Mouse (Mus musculus) liver, embryonic 12.5 days (tissue): Measurements from ENCODE around the gene Mrps7. TPM values are rescaled to one million over a fixed set of nuclear protein-coding genes. Genes with fewer than 3 reads are reported as not detected.
A peak's percentile ranks its signal among the peaks of the same experiment; 100 is the strongest.

Source experiments
- ATAC-seq: fragments of 200-750 bp; cut with Nextera tagmentation; 2 replicates; pipeline ENCODE4 v1.8.0; 2017; ENCODE audit warnings: moderate number of reproducible peaks, mild to moderate bottlenecking, moderate library complexity
- H3K27ac ChIP-seq: fragments of 300-500 bp; sonication (generic); 2 replicates; pipeline ENCODE4 v1.5.1; 2016; ENCODE audit warnings: mild to moderate bottlenecking
- H3K27me3 ChIP-seq: fragments of 300-500 bp; sonication (generic); replicated peaks from 2 replicates; pipeline ENCODE4 v1.6.1; 2016; ENCODE audit warnings: mild to moderate bottlenecking, moderate library complexity
- H3K36me3 ChIP-seq: fragments of 300-500 bp; sonication (generic); 2 replicates; pipeline ENCODE4 v1.6.1; 2016; ENCODE audit warnings: mild to moderate bottlenecking, moderate library complexity
- H3K4me1 ChIP-seq: fragments of 300-500 bp; sonication (generic); 2 replicates; pipeline ENCODE4 v1.6.1; 2016
- H3K4me2 ChIP-seq: fragments of 300-500 bp; sonication (generic); 2 replicates; pipeline ENCODE4 v1.6.1; 2016; ENCODE audit warnings: mild to moderate bottlenecking, moderate library complexity
- H3K4me3 ChIP-seq: fragments of 300-500 bp; sonication (generic); 2 replicates; pipeline ENCODE4 v1.5.1; 2016; ENCODE audit warnings: mild to moderate bottlenecking, moderate library complexity
- H3K9ac ChIP-seq: fragments of 300-500 bp; sonication (generic); 2 replicates; pipeline ENCODE4 v1.6.1; 2016; ENCODE audit warnings: mild to moderate bottlenecking, moderate library complexity
- H3K9me3 ChIP-seq: fragments of 300-500 bp; sonication (generic); replicated peaks from 2 replicates; pipeline ENCODE4 v1.6.1; 2016; ENCODE audit warnings: mild to moderate bottlenecking, moderate library complexity
- WGBS: fragments of 180-500 bp; shearing (Covaris S2); methylation state at CpG from one replicate; pipeline ENCODE4 v1.1.7; 2016; ENCODE audit not compliant: insufficient replicate concordance; 5-methylcytosine and 5-hydroxymethylcytosine counted together
- polyA plus RNA-seq: library from polyadenylated mRNA; unstranded; fragments of >200 nt; fragmentation: Nextera tagmentation; extraction: Ambion mirVana; gene quantifications from 2 replicates; pipeline ENCODE4 v1.2.1, GENCODE M21; 2016

Gene Mrps7
- polyA plus RNA-seq, 1 experiment from 2014 or later, result 87.3 TPM

DNA sequence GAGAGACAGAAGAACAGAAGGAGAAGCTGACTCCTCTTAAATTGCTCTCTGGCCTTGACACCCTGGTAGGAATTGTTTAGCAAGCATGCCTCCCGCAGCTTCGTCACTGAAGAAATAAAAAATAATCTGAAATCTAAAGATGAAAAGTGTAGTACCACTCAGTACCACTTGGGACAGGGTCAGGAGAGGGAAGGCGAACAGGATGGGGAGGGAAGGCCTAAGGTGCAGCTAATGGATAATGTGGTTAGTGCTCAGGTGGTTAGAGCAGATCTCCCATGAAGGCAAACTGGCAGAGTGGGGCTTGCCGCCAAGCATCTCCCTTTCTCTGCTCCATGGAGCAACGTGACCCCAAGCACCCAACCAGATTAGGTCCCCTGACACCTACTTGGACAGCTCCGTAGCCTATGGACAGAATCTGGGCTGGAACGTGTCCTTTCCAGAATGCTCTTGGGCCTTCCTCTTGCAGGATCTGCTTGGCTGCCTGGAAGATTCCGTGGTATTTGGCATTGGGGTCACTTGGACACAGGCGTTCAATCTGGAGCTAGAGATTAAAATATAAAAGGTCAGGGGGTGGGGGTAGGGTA, 19.9 kb downstream of the Mrps7 start:
- no peak overlapping the region for H3K9ac ChIP-seq
- ATAC-seq, result no peak
- no peaks in the 10 kb centered on the region for H3K27me3 ChIP-seq
- H3K9me3 ChIP-seq, result no peaks in the 10 kb centered on the region
- WGBS, result 76% methylated on average over 9 of the region's 9 CpGs
- H3K36me3 ChIP-seq, result peaks cover 52% of the 10 kb centered on the region
- H3K4me3 ChIP-seq, result no peak overlapping the region
- H3K4me1 ChIP-seq, result peaks cover 20% of the 10 kb centered on the region
- H3K4me2 ChIP-seq, result no peak overlapping the region
- no peak overlapping the region for H3K27ac ChIP-seq

DNA sequence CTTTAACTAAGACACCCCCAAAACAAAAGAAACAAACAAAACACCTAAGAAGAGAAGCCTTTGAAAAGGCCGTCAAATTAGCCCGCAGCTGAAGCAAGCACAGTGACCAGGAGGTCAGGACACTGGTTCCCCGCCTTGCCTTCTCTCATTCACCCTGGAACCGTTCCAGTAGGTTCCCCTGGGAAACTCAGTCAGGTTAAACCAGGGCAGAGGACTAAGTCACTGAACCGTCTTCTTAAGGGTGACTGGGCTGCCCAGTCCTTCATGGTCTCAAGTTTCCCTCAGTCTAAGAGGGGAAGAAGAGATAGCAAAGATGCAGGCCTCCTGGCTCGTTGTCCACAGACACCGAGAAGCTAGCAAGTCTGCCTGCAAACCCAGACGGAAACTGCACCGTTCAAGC, 22.2 kb downstream of the Mrps7 start:
- ATAC-seq, result no peak
- Histone ChIP-seq H3K27me3 (no peaks in the 10 kb centered on the region), H3K36me3 (peaks cover 29% of the 10 kb centered on the region), H3K4me1 (peaks cover 26% of the 10 kb centered on the region), H3K27ac (no peak overlapping the region), H3K4me3 (no peak overlapping the region), H3K9ac (no peak overlapping the region), H3K4me2 (no peak overlapping the region), H3K9me3 (no peaks in the 10 kb centered on the region)
- WGBS, result 83% methylated on average over 9 of the region's 9 CpGs

DNA sequence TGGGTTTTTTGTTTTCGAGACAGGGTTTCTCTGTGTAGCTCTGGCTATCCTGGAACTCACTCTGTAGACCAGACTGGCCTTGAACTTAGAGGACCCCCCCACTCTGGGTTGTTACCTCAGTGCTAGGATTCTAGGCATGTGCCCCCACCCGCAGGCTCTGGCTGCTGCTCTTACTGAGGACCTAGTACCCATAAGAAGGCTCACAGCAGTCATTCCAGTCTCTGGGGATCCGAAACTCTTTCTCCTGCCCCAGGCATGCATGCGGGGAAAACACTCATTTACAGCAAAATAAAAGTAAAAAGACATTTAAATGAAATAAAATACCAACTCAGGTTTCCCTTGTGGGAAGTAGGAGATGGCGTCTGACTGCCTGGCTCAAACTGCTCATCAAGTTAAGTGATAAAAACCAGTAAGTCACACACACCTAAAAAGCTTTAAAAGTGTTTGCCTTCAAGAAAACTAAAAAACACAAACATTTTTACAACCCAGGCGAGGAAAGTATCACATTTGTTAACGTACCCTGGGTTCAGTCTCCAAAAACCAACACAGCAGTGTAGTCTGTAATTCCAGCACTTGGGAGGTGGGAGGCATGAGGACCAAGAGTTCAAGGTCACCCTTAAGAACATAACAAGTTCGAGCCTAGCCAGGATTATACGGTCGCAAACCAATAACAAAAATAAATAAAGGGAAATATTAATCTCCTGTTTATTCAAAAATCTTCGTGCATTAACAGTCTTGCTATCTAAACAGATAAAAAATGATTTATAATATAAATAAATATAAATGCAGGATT, 23.3 kb downstream of the Mrps7 start:
- H3K4me1 ChIP-seq, result peaks cover 37% of the 10 kb centered on the region
- 50% methylated on average over 11 of the region's 11 CpGs for WGBS
- H3K27ac ChIP-seq, result peak overlapping the region; percentile 80
- peak overlapping the region; percentile 94 for H3K4me2 ChIP-seq
- peak overlapping the region; percentile 80 for H3K9ac ChIP-seq
- no peak for ATAC-seq
- H3K9me3 ChIP-seq, result no peaks in the 10 kb centered on the region
- H3K4me3 ChIP-seq, result peak overlapping the region; percentile 77
- no peaks in the 10 kb centered on the region for H3K27me3 ChIP-seq
- H3K36me3 ChIP-seq, result peaks cover 24% of the 10 kb centered on the region

DNA sequence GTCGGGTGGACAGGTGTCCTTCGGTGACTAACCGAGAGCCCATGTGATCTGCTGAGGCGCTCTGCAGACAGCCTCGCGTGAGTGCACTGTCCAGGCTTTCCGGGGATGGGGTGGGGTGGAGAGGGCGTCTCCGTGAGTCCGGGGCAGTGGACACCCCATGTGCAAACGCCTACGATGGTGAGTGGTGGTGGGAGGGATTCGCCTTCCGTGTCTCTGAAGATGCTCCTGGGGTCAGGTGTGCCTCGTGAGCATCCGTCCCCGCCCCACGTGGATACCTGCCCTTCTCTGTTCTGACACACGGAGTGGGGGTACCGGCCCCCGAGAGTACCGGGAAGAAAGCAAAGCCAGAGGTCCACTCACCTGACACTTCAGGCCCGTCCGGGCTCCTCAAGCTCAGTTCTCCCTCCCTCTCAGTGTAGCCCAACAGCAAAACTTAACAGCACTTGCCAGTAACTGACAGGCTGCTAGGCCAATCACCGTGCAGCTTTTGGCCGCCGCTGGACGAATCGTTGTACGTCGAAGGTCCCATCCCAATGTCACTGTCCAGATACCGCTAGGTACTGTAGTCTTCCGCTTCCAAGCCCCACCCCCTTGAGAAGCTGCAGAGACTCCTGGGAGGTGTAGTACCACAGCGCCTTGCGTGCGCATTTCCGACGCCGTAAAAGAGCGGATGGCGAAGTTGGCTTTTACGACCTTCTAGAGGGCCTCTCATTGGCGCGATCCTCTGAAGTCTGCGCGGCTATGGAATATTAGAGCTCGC, 24.2 kb downstream of the Mrps7 start, which contains the start of gene Slc25a19:
Gene Slc25a19, minus strand, starts transcription at position 591 of the 760 bp plus-strand sequence.
- Histone ChIP-seq H3K9ac (peak within 1 kb of the TSS; percentile 80), H3K4me1 (peaks cover 37% of the 10 kb centered on the region), H3K27me3 (no peaks in the 10 kb centered on the region), H3K4me3 (peak within 1 kb of the TSS; percentile 77), H3K36me3 (peaks cover 15% of the 10 kb centered on the region), H3K9me3 (no peaks in the 10 kb centered on the region), H3K4me2 (peak within 1 kb of the TSS; percentile 94), H3K27ac (peak within 1 kb of the TSS; percentile 80)
- peak; percentile 98 for ATAC-seq
- WGBS, result 3% methylated on average over 47 of the region's 47 CpGs

DNA sequence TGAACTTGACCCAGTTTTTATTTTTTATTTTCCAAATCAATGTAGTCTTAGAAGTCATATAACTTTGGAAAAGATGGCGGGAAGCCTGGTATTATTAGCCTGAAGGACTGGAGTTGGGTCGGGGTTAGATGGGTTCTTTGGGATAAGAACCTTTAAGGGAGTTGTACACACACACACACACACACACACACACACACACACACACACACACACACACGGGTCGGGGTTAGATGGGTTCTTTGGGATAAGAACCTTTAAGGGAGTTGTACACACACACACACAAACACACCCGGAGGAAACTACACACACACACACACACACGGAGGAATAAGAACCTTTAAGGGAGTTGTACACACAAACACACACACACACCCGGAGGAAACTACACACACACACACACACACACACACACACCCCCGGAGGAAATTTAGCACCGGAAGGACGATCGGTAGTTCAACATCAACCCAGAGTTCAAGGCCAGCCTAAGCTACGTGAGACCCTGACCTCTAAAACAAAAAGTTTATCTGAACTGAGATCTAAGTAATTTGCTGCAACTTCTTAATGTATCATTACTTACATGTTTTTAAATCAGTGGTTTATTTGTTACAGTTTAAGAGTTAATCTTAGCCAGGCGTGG, 24.9 kb downstream of the Mrps7 start:
- Histone ChIP-seq H3K9me3 (no peaks in the 10 kb centered on the region), H3K27ac (peak overlapping the region; percentile 72), H3K4me1 (peaks cover 37% of the 10 kb centered on the region), H3K4me2 (peak overlapping the region; percentile 94), H3K36me3 (peaks cover 10% of the 10 kb centered on the region), H3K27me3 (no peaks in the 10 kb centered on the region), H3K4me3 (peak overlapping the region; percentile 77), H3K9ac (peak overlapping the region; percentile 72)
- ATAC-seq, result peak; percentile 10
- WGBS, result 42% methylated on average over 13 of the region's 13 CpGs

DNA sequence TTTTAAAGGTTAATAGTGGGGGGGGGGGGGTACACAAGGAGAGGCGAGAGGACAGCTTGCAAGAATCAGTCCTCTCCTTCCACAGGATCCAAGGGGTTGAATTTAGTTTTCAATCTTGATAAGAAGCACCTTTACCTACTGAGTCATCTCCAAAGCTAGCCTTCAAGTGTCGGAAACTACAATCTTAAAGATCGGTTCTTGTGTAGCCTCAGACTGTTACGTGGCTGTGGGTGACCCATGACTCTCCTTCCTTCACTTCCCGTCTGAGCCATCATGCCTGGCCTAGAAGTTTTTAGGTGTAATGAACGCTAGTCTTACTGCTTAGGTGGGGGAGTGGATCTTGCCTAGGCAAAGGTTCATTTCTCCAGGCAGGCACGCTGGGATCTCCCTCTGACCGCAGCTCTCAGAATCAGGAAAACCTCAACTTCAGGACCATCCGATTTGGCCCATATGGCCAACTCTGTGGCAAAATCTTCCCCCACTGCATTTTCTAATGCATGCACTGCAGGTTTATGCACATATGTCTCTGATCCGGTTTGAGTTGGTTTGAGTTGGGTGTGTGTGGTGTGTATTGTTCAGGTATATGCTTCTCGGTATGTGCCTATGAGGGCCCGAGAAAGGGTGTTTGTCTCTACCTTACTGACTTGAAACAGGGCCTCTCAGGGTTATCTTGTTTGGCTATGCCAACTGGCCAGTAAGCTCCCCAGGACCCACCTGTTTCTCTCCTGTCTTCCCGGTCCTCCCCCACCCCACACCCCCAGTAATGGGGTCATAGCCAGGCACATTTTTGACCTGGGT, 26.2 kb downstream of the Mrps7 start:
- Histone ChIP-seq H3K4me1 (peaks cover 37% of the 10 kb centered on the region), H3K9ac (no peak overlapping the region), H3K4me2 (no peak overlapping the region), H3K36me3 (peaks cover 4% of the 10 kb centered on the region; the same call in 1 of the 2 replicates), H3K9me3 (no peaks in the 10 kb centered on the region), H3K4me3 (no peak overlapping the region), H3K27ac (no peak overlapping the region), H3K27me3 (no peaks in the 10 kb centered on the region)
- 62% methylated on average over 13 of the region's 13 CpGs for WGBS
- no peak for ATAC-seq

DNA sequence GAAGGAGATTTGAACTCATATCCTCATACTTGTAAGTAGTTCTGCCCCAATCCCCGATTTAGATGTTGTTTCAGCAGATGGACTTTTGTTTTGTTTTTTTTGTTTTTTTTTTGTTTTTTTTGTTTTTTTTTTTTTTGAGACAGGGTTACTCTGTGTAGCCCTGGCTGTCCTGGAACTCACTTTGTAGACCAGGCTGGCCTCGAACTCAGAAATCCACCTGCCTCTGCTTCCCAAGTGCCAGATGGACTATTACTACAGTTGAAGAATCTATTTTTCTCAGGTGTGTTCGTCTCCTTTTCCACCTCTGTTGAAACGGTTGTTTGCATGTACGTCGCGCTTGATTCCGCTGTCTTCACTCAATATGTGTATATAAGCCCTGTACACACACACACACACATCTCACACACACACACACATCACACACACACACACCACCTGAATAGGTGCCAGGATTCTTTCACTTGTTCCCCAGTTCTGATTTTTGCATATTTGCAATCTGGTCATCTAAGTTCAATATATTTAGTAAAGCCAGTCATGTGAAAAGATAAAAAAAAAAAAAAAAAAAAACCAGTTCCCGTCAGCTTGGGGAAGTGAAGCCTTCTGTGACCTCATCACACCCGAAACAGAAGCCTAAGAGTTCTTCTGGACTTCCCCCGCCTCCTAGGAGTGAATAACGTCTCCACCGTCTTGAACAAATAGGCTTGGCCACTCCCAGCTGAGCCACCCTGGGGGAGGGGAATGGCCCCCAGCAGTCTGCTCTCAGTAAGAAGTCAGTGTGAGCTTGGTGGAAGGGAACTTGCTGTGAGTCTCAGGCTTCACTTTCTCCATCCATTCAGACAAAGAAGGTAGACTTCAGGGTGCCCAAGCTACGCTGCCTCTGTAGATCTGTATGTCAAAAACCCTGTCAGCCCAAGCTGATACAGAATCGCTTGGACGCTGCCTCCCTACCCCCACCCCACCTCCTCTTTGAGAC, 27.1 kb downstream of the Mrps7 start:
- ATAC-seq, result no peak
- Histone ChIP-seq H3K27ac (peak overlapping the region; percentile 1; the same call in 1 of the 2 replicates), H3K9me3 (no peaks in the 10 kb centered on the region), H3K4me1 (peaks cover 36% of the 10 kb centered on the region), H3K27me3 (no peaks in the 10 kb centered on the region), H3K36me3 (no peaks in the 10 kb centered on the region), H3K4me3 (peak overlapping the region; percentile 8; the same call in 1 of the 2 replicates), H3K9ac (peak overlapping the region; percentile 38), H3K4me2 (peak overlapping the region; percentile 50)
- 38% methylated on average over 16 of the region's 16 CpGs for WGBS

DNA sequence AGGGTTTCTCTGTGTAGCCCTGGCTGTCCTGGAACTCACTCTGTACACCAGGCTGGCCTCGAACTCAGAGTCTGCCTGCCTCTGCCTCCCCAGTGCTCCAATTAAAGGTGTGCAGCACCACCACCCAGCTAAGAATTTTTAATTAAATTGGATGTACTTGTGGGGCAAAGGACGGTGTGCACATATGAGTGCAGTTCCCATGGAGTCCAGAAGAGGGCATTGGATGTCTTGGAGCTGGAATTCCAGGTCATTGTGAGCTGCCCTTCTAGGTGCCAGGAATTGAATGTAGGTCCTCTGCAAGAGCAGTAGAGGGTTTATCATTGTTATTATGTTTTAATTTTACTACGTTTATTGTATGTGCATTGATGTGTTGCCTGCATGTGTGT, 27.8 kb downstream of the Mrps7 start:
- Histone ChIP-seq H3K27me3 (no peaks in the 10 kb centered on the region), H3K9ac (peak overlapping the region; percentile 38; the same call in 1 of the 2 replicates), H3K36me3 (no peaks in the 10 kb centered on the region), H3K9me3 (no peaks in the 10 kb centered on the region), H3K4me2 (peak overlapping the region; percentile 50), H3K4me3 (peak overlapping the region; percentile 8; the same call in 1 of the 2 replicates), H3K27ac (peak overlapping the region; percentile 1; the same call in 1 of the 2 replicates), H3K4me1 (peaks cover 29% of the 10 kb centered on the region)
- 16% methylated on average over 3 of the region's 3 CpGs for WGBS
- no peak for ATAC-seq

DNA sequence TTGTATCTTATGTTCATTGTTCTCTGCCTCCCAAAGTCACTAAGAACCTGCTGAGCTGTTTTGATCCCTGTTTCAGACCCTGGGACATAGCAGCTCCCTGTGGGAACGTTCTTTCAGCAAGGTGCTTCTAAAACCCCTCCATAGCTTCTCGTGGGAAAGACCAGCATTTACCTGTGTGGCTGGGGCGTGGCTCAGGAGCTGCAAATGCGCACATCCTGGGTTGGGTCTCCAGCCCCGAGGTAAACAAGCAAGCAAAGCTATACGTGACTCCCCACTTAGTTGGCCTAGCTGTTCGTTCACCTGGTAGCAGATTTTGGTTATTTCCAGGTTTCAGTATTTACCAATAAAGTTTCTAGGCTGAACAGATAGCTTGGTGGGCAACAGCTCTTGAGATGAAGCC, 28.5 kb downstream of the Mrps7 start:
- H3K27ac ChIP-seq, result no peak overlapping the region
- no peak overlapping the region for H3K4me2 ChIP-seq
- no peak overlapping the region for H3K9ac ChIP-seq
- H3K4me1 ChIP-seq, result peaks cover 22% of the 10 kb centered on the region
- H3K36me3 ChIP-seq, result no peaks in the 10 kb centered on the region
- H3K4me3 ChIP-seq, result no peak overlapping the region
- WGBS, result 69% methylated on average over 7 of the region's 7 CpGs
- H3K27me3 ChIP-seq, result no peaks in the 10 kb centered on the region
- no peak for ATAC-seq
- H3K9me3 ChIP-seq, result no peaks in the 10 kb centered on the region

DNA sequence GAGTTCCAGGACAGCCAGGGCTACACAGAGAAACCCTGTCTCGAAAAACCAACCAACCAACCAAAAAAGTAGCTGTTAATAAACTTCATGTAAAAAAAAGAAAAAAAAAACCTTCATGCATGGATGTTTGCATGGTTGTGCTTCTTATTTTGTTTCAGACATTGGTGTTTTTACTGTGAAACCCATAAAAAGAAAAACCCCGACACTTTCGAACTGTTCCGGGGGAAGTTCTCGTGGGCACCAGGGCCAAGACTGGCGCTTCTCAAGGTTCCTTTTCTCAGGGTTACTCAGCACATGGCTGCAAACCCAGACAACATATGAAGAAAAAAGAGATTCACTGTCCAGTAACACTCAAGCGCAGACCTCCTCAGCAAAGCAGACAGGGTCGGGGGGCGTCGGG, 29.1 kb downstream of the Mrps7 start:
- Histone ChIP-seq H3K36me3 (no peaks in the 10 kb centered on the region), H3K27ac (no peak overlapping the region), H3K9ac (no peak overlapping the region), H3K4me1 (peaks cover 18% of the 10 kb centered on the region), H3K27me3 (no peaks in the 10 kb centered on the region), H3K4me2 (no peak overlapping the region), H3K4me3 (no peak overlapping the region), H3K9me3 (no peaks in the 10 kb centered on the region)
- 76% methylated on average over 10 of the region's 10 CpGs for WGBS
- no peak for ATAC-seq
